Mouse (Mus musculus) heart, embryonic 11.5 days (tissue): ENCODE measurements at regions not wholly inside any gene's neighbourhood (a gene's known extent, or its start where the extent isn't known, plus 50 kb on each side); places are given as distances from the start of the nearest gene placed in this dataset.

Source experiments
- ATAC-seq: fragments of 200-750 bp; cut with Nextera tagmentation; replicated peaks from 2 replicates; pipeline ENCODE4 v1.8.0; 2017; ENCODE audit warnings: moderate library complexity; ENCODE audit not compliant: insufficient number of reproducible peaks, low FRiP score, low TSS enrichment
- H3K27ac ChIP-seq: fragments of 300-500 bp; sonication (generic); 2 replicates; pipeline ENCODE4 v1.5.1; 2014; ENCODE audit warnings: mild to moderate bottlenecking, low read depth, low read length
- H3K27me3 ChIP-seq: fragments of 300-500 bp; sonication (generic); 2 replicates; pipeline ENCODE4 v1.6.1; 2014; ENCODE audit warnings: mild to moderate bottlenecking, low read length, mixed read lengths; ENCODE audit not compliant: control insufficient read depth, insufficient read depth
- H3K36me3 ChIP-seq: fragments of 300-500 bp; sonication (generic); 2 replicates; pipeline ENCODE4 v1.6.1; 2014; ENCODE audit warnings: mild to moderate bottlenecking, low read length, moderate library complexity, mixed read lengths; ENCODE audit not compliant: control insufficient read depth, insufficient read depth
- H3K4me1 ChIP-seq: fragments of 300-500 bp; sonication (generic); 2 replicates; pipeline ENCODE4 v1.6.1; 2014; ENCODE audit warnings: low read length; ENCODE audit not compliant: control insufficient read depth, insufficient read depth
- H3K4me2 ChIP-seq: fragments of 300-500 bp; sonication (generic); 2 replicates; pipeline ENCODE4 v1.6.1; 2014; ENCODE audit warnings: mild to moderate bottlenecking, moderate library complexity
- H3K4me3 ChIP-seq: fragments of 300-500 bp; sonication (generic); 2 replicates; pipeline ENCODE4 v1.5.1; 2014; ENCODE audit warnings: low read depth, low read length
- H3K9ac ChIP-seq: fragments of 300-500 bp; sonication (generic); 2 replicates; pipeline ENCODE4 v1.6.1; 2014; ENCODE audit warnings: mild to moderate bottlenecking, low read depth, low read length, moderate library complexity
- H3K9me3 ChIP-seq: fragments of 300-500 bp; sonication (generic); replicated peaks from 2 replicates; pipeline ENCODE4 v1.6.1; 2016; ENCODE audit warnings: low read length; ENCODE audit not compliant: control insufficient read depth
- WGBS: fragments of 180-500 bp; shearing (Covaris S2); extraction: QIAGEN DNeasy Blood & Tissue Kit; methylation state at CpG from one replicate; pipeline ENCODE4 v1.1.7; 2014; ENCODE audit not compliant: insufficient replicate concordance; 5-methylcytosine and 5-hydroxymethylcytosine counted together

- no peaks in the 10 kb centered on the region for H3K4me1 ChIP-seq
- 74% methylated on average over 4 of the region's 4 CpGs for WGBS
- no peak overlapping the region for H3K9ac ChIP-seq
- no peaks in the 10 kb centered on the region for H3K27me3 ChIP-seq
- no peaks in the 10 kb centered on the region for H3K9me3 ChIP-seq
- no peak for ATAC-seq
- no peak overlapping the region for H3K4me2 ChIP-seq
- no peaks in the 10 kb centered on the region for H3K36me3 ChIP-seq
- H3K27ac ChIP-seq, result no peak overlapping the region
- no peak overlapping the region for H3K4me3 ChIP-seq
Measured at GRCm38 (mm10) chr12:46418990-46419389, 399.7 kb downstream of the Nova1 start.

- no peak for ATAC-seq
- H3K4me1 ChIP-seq, result no peaks in the 10 kb centered on the region
- H3K4me2 ChIP-seq, result no peak overlapping the region
- H3K27me3 ChIP-seq, result no peaks in the 10 kb centered on the region
- no peaks in the 10 kb centered on the region for H3K36me3 ChIP-seq
- H3K9me3 ChIP-seq, result no peaks in the 10 kb centered on the region
- no peak overlapping the region for H3K27ac ChIP-seq
- no peak overlapping the region for H3K4me3 ChIP-seq
- H3K9ac ChIP-seq, result no peak overlapping the region
- WGBS, result 79% methylated on average over 3 of the region's 3 CpGs
Measured at GRCm38 (mm10) chr12:46416765-46417404, 401.8 kb downstream of the Nova1 start.

- Histone ChIP-seq H3K4me2 (no peak overlapping the region), H3K4me1 (no peaks in the 10 kb centered on the region), H3K36me3 (no peaks in the 10 kb centered on the region), H3K27ac (no peak overlapping the region), H3K4me3 (no peak overlapping the region), H3K9ac (no peak overlapping the region), H3K9me3 (no peaks in the 10 kb centered on the region), H3K27me3 (no peaks in the 10 kb centered on the region)
- ATAC-seq, result no peak
Measured at GRCm38 (mm10) chr12:46416250-46416649, 402.5 kb downstream of the Nova1 start.

- no peak overlapping the region for H3K4me3 ChIP-seq
- H3K27ac ChIP-seq, result peak overlapping the region; percentile 84
- no peaks in the 10 kb centered on the region for H3K36me3 ChIP-seq
- H3K4me2 ChIP-seq, result no peak overlapping the region
- no peaks in the 10 kb centered on the region for H3K4me1 ChIP-seq
- ATAC-seq, result peak; percentile 99
- H3K27me3 ChIP-seq, result no peaks in the 10 kb centered on the region
- H3K9me3 ChIP-seq, result no peaks in the 10 kb centered on the region
- 0 out of 2 replicates have a peak overlapping the region, but pooled peaks have one; percentile 16 for H3K9ac ChIP-seq
Measured at GRCm38 (mm10) chr12:46405674-46406073, 413.1 kb downstream of the Nova1 start.

GRCm38 (mm10) chr12:46399653-46399975 is 419.1 kb downstream of the Nova1 start:
- peak overlapping the region; percentile 91 for H3K4me2 ChIP-seq
- H3K36me3 ChIP-seq, result no peaks in the 10 kb centered on the region
- H3K4me1 ChIP-seq, result no peaks in the 10 kb centered on the region
- H3K27me3 ChIP-seq, result peaks cover 3% of the 10 kb centered on the region; the same call in 1 of the 2 replicates
- no peak overlapping the region for H3K27ac ChIP-seq
- peak overlapping the region; percentile 52 for H3K4me3 ChIP-seq
- 0% methylated on average over 14 of the region's 14 CpGs for WGBS
- no peaks in the 10 kb centered on the region for H3K9me3 ChIP-seq
- peak overlapping the region; percentile 56; the same call in 1 of the 2 replicates for H3K9ac ChIP-seq
- peak; percentile 85 for ATAC-seq

- WGBS, result 5% methylated on average over 23 of the region's 23 CpGs
- peak overlapping the region; percentile 91 for H3K4me2 ChIP-seq
Measured at GRCm38 (mm10) chr12:46398875-46399652, 419.7 kb downstream of the Nova1 start.

GRCm38 (mm10) chr12:46395245-46395644 is 423.5 kb downstream of the Nova1 start:
- no peak overlapping the region for H3K9ac ChIP-seq
- no peak for ATAC-seq
- H3K36me3 ChIP-seq, result no peaks in the 10 kb centered on the region
- WGBS, result 70% methylated on average over 4 of the region's 4 CpGs
- peaks cover 3% of the 10 kb centered on the region; the same call in 1 of the 2 replicates for H3K27me3 ChIP-seq
- no peak overlapping the region for H3K4me2 ChIP-seq
- H3K4me3 ChIP-seq, result no peak overlapping the region
- no peaks in the 10 kb centered on the region for H3K4me1 ChIP-seq
- no peak overlapping the region for H3K27ac ChIP-seq
- no peaks in the 10 kb centered on the region for H3K9me3 ChIP-seq

More at GRCm38 (mm10) chr12:46398875-46399652, 419.7 kb downstream of the Nova1 start:
- Histone ChIP-seq H3K9ac (peak overlapping the region; percentile 56), H3K4me3 (peak overlapping the region; percentile 52), H3K27me3 (peaks cover 3% of the 10 kb centered on the region; the same call in 1 of the 2 replicates), H3K36me3 (no peaks in the 10 kb centered on the region), H3K27ac (no peak overlapping the region), H3K4me1 (no peaks in the 10 kb centered on the region), H3K9me3 (no peaks in the 10 kb centered on the region)
- ATAC-seq, result peak; percentile 81

GRCm38 (mm10) chr12:46393769-46394168 is 425.0 kb downstream of the Nova1 start:
- Histone ChIP-seq H3K9me3 (no peaks in the 10 kb centered on the region), H3K36me3 (no peaks in the 10 kb centered on the region), H3K4me3 (no peak overlapping the region), H3K4me2 (no peak overlapping the region), H3K27ac (no peak overlapping the region), H3K27me3 (peaks cover 3% of the 10 kb centered on the region; the same call in 1 of the 2 replicates), H3K4me1 (no peaks in the 10 kb centered on the region), H3K9ac (no peak overlapping the region)
- ATAC-seq, result no peak

GRCm38 (mm10) chr12:46378914-46379313 is 439.8 kb downstream of the Nova1 start:
- no peaks in the 10 kb centered on the region for H3K36me3 ChIP-seq
- H3K4me3 ChIP-seq, result no peak overlapping the region
- no peaks in the 10 kb centered on the region for H3K4me1 ChIP-seq
- no peaks in the 10 kb centered on the region for H3K9me3 ChIP-seq
- ATAC-seq, result no peak
- H3K9ac ChIP-seq, result no peak overlapping the region
- no peak overlapping the region for H3K27ac ChIP-seq
- no peaks in the 10 kb centered on the region for H3K27me3 ChIP-seq
- no peak overlapping the region for H3K4me2 ChIP-seq
